Mouse (Mus musculus): ENCODE measurements around the gene Fbxl18. TPM values are rescaled to one million over a fixed set of nuclear protein-coding genes. Genes with fewer than 3 reads are reported as not detected.
"Not testable (repeated sequence)": the region's sequence is repeated elsewhere in the genome, so short reads cannot be mapped to it uniquely, and the experiment has no call there.

The Fbxl18 gene
- total RNA-seq, 2 experiments from 2014 or later = 0.42 to 2.7 TPM

DNA sequence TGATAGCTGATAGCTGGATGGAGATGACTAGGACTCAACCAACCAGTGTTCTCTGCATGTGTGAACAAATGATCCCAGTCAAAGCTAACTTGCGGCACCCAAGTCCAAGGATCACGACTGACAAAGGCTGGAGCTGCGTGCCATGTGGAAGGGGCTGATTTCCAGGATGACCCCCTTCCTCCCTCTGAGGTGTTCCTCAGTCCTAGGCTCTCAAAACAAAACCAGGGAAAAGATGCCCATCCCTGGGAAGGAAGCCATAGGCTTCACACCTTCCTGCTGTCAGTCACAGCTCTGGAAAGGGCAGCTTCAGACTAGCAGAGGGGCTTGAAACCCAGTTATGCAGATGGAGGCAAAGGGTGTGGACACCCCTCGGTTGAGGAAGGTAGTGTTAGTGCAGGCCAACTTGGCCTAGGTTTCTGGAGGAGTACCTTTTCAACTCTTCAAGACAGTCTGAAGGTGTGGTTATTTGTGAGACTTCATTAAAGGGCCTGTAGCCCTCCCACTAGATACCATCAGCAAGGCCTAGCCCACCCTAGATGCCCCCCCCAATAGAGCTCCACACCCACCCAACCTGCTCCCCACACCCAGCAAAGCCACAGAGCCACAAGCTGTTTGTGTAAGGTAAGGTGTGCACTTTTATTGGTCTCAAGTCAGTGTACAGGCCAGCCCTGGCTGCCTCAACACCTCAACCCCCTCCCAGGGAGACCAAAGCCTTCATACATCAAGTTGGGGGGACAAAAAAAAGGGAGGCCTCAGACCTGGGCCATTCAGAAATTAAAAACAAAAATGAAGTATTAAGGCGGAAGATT is 7.5 kb upstream of the Fbxl18 start:
- ATAC-seq (replicated peaks; ENCODE audit: low FRiP score, poor library complexity, severe bottlenecking) = no peak

- no peak for ATAC-seq (replicated peaks; ENCODE audit: low FRiP score, poor library complexity, severe bottlenecking)
Measured at GRCm38 (mm10) chr5:142901846-142902505, 6.8 kb upstream of the Fbxl18 start.

DNA sequence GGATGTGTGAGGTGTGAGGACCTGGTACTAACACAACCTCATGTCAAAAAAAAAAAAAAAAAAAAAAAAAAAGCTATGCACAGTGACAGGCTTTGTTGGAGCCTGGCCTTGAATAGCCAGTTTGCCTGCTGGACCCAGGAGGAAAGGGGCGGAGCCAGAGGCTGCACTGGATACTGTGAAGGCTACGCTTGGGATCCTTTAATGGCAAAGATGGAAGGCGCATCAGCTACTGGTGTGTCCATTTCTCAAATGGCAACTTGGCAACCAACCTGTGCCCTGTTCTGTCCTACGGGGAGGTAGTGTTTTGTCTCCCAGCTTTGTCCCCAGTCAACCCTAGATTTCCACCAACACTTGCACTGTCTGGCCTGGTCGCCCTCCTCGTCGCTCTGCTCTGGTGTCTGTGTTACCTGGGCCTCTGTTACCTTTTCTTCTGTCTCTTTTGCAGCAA is 6.2 kb upstream of the Fbxl18 start:
- no peak for ATAC-seq (replicated peaks; ENCODE audit: low FRiP score, poor library complexity, severe bottlenecking)

DNA sequence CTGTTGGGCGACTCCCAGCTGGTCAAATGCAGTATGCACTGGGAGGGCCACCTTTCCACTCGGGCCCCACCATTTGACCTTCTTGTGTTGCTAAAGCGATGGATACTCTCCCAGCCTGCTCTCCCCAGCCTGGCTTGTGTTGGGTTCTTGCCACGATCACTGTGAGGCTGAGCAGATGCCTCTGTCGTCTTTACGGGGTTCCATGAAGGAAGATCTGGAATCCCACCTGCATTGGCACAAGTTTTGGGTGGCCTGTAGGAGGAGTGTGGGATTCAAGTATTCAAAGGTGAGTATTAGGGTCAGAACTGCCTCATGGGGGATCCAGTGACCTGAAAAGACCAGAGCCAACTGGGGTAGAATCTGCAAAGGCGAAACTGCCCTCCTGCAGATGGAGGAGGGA is 5.4 kb upstream of the Fbxl18 start:
- no peak for ATAC-seq (replicated peaks; ENCODE audit: low FRiP score, poor library complexity, severe bottlenecking)

GRCm38 (mm10) chr5:142899932-142900533 is 4.8 kb upstream of the Fbxl18 start:
- ATAC-seq (replicated peaks; ENCODE audit: low FRiP score, poor library complexity, severe bottlenecking) = no peak

DNA sequence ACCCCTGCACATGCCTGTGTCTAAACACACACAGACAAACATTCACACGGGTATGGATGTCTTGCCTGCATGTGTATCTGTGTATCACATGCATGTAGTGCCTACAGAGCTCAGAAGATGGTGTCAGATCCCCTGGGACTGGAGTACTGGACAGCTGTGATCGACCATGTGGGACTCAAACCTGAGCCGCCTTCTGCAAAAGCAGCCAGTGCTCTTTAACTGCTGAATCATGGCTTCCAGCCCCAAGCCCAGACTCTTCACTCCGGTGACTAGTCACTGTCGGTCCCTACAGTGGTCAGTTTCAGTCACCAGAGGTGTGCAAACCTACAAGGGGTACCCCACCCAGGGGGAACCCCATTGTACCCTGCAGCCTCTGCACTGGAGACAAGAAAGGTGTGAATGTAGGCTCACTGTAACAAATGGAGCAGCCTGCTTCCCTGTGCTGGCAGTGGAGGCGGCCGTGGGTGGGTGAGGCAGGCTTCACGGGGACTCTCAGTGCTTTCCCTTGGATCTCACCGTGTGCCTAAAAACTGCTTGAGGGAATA is 3.9 kb upstream of the Fbxl18 start:
- ATAC-seq (replicated peaks; ENCODE audit: low FRiP score, poor library complexity, severe bottlenecking) = no peak

DNA sequence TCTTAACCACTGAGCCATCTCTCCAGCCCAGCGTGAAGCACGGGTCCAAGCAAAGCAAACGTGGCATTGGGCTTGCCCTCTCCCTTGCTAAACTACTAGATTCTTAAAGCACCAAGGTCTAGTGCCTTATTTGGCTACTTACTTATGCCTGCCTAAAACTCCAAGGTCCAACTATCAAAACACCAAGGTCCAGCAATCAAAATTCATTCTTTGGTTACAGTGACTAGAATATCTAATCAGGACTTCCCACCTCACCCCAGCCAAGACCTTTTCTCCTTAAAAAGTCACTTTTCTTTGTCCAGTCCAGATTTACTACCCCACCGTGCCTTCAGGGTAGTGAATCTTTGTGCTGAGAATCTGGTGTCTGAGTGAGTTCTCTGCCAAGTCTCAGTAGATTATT is 3.1 kb upstream of the Fbxl18 start:
- no peak for ATAC-seq (replicated peaks; ENCODE audit: low FRiP score, poor library complexity, severe bottlenecking)

DNA sequence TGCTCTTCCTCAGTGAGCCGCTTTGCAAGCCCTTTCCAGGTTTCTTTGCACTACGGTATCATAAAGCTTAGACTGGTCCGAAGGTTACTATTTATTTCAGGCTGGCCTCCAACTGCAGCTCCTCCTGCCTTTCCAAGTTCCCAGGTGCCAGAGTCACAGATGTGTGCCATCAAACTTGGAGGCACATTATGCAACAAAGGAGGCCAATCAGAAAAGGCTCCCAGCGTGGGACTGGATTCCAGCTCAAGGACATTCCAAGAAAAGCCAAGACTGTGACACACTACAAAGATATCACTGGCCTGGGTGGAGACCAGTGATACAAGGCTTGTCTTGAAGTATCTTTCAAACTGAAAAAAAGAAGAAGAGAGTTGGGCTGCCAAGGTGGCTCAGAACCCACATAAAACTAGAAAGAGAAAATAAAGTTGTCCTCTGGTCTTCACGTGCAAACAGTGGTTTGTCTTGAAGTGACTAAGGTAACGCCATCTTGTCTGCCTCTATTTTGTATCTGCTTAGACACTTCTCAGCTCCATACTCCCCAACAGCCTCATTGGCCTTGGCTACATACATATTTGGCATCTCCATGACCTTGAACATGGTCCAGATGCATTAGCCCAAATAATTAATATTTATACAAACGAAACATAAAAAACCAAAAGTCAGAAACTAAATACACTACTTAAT is 2.5 kb upstream of the Fbxl18 start:
- no peak for ATAC-seq (replicated peaks; ENCODE audit: low FRiP score, poor library complexity, severe bottlenecking)

- ATAC-seq (replicated peaks; ENCODE audit: low FRiP score, poor library complexity, severe bottlenecking) = no peak
Measured at GRCm38 (mm10) chr5:142896713-142897112, 1.5 kb upstream of the Fbxl18 start.

- no peak for ATAC-seq (replicated peaks; ENCODE audit: low FRiP score, poor library complexity, severe bottlenecking)
Measured at GRCm38 (mm10) chr5:142896192-142896591, 971 bp upstream of the Fbxl18 start.

GRCm38 (mm10) chr5:142891396-142891795 is 3.8 kb downstream of the Fbxl18 start:
- no peak for ATAC-seq (replicated peaks; ENCODE audit: low FRiP score, poor library complexity, severe bottlenecking)

GRCm38 (mm10) chr5:142887533-142887932 is 7.7 kb downstream of the Fbxl18 start:
- not testable (repeated sequence) for ATAC-seq (replicated peaks; ENCODE audit: low FRiP score, poor library complexity, severe bottlenecking)

DNA sequence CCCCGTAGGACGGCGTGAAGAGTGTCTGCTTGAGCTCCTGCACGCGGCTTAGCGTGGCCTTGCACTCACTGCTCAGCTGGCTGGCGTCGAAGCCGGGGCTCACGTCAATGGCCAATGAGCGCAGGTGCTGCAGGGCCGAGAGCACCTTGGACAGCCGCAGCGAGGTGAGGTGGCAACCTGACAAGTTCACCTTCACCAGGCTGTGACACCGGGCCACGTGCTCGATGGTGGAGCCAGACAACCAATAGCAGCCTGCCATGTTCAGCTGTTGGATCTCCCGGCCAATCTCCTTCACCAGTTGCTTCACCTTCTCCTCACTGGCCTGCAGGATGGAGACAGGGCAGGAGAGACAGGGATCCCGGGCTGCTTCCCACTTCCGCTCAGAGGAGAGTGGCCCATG is 8.5 kb downstream of the Fbxl18 start:
- no peak for ATAC-seq (replicated peaks; ENCODE audit: low FRiP score, poor library complexity, severe bottlenecking)

DNA sequence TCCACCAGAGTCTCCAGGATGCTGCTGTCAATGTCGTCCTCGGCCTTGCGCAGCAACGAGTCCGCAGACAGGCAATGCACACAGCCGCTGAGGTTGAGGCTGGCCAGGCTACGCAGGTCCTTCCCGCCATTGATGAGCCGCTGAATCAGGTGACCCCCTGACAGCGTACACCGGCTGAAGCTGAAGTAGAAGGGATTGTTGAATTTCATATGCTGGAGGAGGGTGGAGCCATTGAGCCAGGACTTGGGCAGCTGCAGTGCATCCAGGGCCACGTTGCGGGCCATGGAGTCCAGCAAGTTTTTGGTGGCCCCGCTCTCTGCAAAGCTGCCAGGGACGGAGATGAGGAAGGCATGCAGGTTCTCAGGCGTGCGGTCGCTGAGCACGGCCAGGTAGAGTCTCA is 9.0 kb downstream of the Fbxl18 start:
- no peak for ATAC-seq (replicated peaks; ENCODE audit: low FRiP score, poor library complexity, severe bottlenecking)

GRCm38 (mm10) chr5:142882471-142882870 is 12.8 kb downstream of the Fbxl18 start:
- no peak for ATAC-seq (replicated peaks; ENCODE audit: low FRiP score, poor library complexity, severe bottlenecking)

DNA sequence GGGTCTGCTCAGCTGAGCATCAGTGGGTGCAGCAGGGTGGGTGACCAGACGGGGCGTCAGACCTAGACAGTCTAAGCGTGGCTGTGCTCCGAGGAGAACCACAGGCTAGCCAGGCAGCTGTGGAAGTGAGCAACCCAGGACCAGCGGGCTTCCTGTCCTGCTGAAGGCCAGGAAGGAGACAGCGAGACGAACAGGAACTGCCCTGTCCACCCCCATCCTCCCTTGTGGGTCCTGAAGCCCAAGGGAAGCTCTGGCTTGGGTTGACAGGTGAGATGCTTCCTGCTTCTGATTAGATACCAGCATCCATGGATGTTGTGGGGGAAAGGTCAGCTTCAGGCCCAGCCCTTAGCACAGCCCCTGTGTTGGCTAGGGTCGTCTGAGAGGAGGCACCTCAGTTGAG is 13.3 kb downstream of the Fbxl18 start:
- no peak for ATAC-seq (replicated peaks; ENCODE audit: low FRiP score, poor library complexity, severe bottlenecking)

- ATAC-seq (replicated peaks; ENCODE audit: low FRiP score, poor library complexity, severe bottlenecking) = no peak
Measured at GRCm38 (mm10) chr5:142880806-142881516, 14.3 kb downstream of the Fbxl18 start.

GRCm38 (mm10) chr5:142880246-142880645 is 15.0 kb downstream of the Fbxl18 start:
- no peak for ATAC-seq (replicated peaks; ENCODE audit: low FRiP score, poor library complexity, severe bottlenecking)

DNA sequence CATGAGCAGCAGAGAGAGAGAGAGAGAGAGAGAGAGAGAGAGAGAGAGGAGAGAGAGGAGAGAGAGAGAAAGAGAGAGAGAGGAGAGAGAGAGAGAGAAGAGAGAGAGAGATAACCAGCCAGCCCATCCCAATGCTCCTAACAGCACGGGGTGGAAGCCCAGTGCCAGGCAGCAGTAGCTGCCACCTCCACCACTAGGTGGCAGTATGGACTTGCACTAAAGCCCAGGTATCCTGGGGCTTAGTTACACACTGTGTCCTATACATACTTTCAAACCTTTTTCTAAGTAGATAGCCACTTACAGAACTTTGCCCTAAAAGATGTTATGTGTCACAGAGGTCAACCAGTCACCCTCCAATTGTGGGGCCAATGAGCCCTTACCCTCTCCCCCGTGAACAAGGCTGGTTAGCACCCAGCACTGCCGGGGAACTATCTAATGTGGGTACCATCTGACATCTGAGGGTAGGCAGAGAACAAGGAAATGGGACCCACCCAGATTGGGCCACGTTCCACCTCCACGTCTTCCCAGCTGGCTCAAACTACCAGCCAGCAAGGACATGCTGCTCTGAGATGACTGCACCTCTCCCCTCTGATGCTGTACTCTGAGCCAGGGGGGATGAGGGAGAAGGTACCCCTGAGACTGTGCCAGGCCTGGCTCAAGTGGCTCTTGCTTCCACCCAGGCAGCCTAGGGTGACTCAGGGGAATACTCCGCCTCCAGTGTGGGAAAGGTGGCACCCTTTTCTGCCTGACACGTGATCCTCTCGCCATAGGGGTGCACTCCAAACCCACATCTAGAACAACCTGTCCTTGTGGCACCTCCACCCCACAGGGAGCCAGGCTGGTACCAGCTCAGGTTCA is 15.7 kb downstream of the Fbxl18 start:
- ATAC-seq (replicated peaks; ENCODE audit: low FRiP score, poor library complexity, severe bottlenecking) = peak; percentile 84
